Mouse (Mus musculus) embryonic fibroblast, embryonic 13.5 days (primary cell): ENCODE measurements around the gene Acot7.

ENCODE experiments used
- CTCF ChIP-seq: IDR thresholded peaks from 2 replicates; pipeline ENCODE4 v1.5.1; 2011; ENCODE audit warnings: mild to moderate bottlenecking, control low read depth, low read length, moderate library complexity, borderline replicate concordance; ENCODE audit not compliant: insufficient read depth
- POLR2A ChIP-seq: IDR thresholded peaks from 2 replicates; pipeline ENCODE4 v1.6.1; 2011; ENCODE audit warnings: low read depth, mild to moderate bottlenecking, control low read depth, low read length, moderate library complexity

GRCm38 (mm10) chr4:152133213-152133612 lies 44.7 kb upstream of the Acot7 start:
- TF ChIP-seq POLR2A (no peak), CTCF (no peak)
